Mouse (Mus musculus) ES-E14 (cell line): ENCODE measurements around the gene Timm8a1.

ENCODE experiments used
- HCFC1 ChIP-seq: IDR thresholded peaks from 2 replicates; pipeline ENCODE4 v1.6.1; 2012; ENCODE audit warnings: low read length, inconsistent platforms, borderline replicate concordance; ENCODE audit not compliant: insufficient read depth
- MAFK ChIP-seq: IDR thresholded peaks from 2 replicates; pipeline ENCODE4 v1.6.1; 2014; ENCODE audit warnings: mild to moderate bottlenecking, low read depth, low read length, inconsistent platforms; ENCODE audit not compliant: insufficient read depth
- ZC3H11A ChIP-seq: IDR thresholded peaks from 2 replicates; pipeline ENCODE4 v1.6.1; 2012; ENCODE audit warnings: low read depth, mild to moderate bottlenecking, inconsistent platforms, low read length, borderline replicate concordance

DNA sequence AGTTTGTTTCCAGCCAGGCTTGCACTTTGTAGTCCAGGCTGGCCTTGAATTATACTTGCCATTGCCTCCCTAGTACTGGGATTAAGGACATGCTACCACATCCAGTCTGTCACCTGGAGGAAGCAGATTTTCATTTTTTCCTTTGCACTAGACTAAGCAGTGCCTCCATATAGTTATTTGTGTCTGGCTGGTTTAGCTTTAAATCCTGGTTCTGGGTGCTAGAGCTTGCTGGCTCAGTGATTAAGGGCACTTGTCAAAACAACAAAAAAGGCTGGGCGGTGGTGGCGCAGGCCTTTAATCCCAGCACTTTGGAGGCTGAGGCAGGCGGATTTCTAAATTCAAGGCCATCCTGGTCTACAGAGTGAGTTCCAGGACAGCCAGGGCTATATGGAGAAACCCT is 47.3 kb upstream of the Timm8a1 start:
- TF ChIP-seq MAFK (no peak), ZC3H11A (no peak), HCFC1 (no peak)
